Mouse (Mus musculus) hindbrain, embryonic 16.5 days (tissue): Measurements from ENCODE around the gene Trappc5. TPM values are rescaled to one million over a fixed set of nuclear protein-coding genes. Genes with fewer than 3 reads are reported as not detected.

ENCODE experiments used
- ATAC-seq: fragments of 200-750 bp; cut with Nextera tagmentation; 2 replicates; pipeline ENCODE4 v1.8.0; 2017; ENCODE audit warnings: moderate TSS enrichment, moderate library complexity
- H3K27ac ChIP-seq: fragments of 300-500 bp; sonication (generic); 2 replicates; pipeline ENCODE4 v1.5.1; 2014; ENCODE audit warnings: low read depth, mild to moderate bottlenecking, control low read depth, low read length, moderate library complexity
- H3K27me3 ChIP-seq: fragments of 300-500 bp; sonication (generic); replicated peaks from 2 replicates; pipeline ENCODE4 v1.6.1; 2014; ENCODE audit warnings: low read length; ENCODE audit not compliant: control insufficient read depth, insufficient read depth
- H3K36me3 ChIP-seq: fragments of 300-500 bp; sonication (generic); 2 replicates; pipeline ENCODE4 v1.6.1; 2014; ENCODE audit warnings: mild to moderate bottlenecking, low read length, moderate library complexity, mixed read lengths; ENCODE audit not compliant: control insufficient read depth, insufficient read depth
- H3K4me1 ChIP-seq: fragments of 300-500 bp; sonication (generic); 2 replicates; pipeline ENCODE4 v1.6.1; 2014; ENCODE audit warnings: low read depth, low read length; ENCODE audit not compliant: control insufficient read depth, insufficient read depth
- H3K4me2 ChIP-seq: fragments of 300-500 bp; sonication (generic); 2 replicates; pipeline ENCODE4 v1.6.1; 2014; ENCODE audit warnings: mild to moderate bottlenecking, low read length, control low read depth, moderate library complexity
- H3K4me3 ChIP-seq: fragments of 300-500 bp; sonication (generic); 2 replicates; pipeline ENCODE4 v1.5.1; 2014; ENCODE audit warnings: mild to moderate bottlenecking, low read length, control low read depth, moderate library complexity
- H3K9ac ChIP-seq: fragments of 300-500 bp; sonication (generic); 2 replicates; pipeline ENCODE4 v1.6.1; 2014; ENCODE audit warnings: low read depth, mild to moderate bottlenecking, control low read depth, low read length, moderate library complexity
- H3K9me3 ChIP-seq: fragments of 300-500 bp; sonication (generic); 2 replicates; pipeline ENCODE4 v1.6.1; 2014; ENCODE audit warnings: mild to moderate bottlenecking, low read length, moderate library complexity; ENCODE audit not compliant: control insufficient read depth
- WGBS: fragments of 180-500 bp; shearing (Covaris S2); extraction: QIAGEN DNeasy Blood & Tissue Kit; methylation state at CpG from one replicate; pipeline ENCODE4 v1.1.7; 2014; 5-methylcytosine and 5-hydroxymethylcytosine counted together
- polyA plus RNA-seq: library from polyadenylated mRNA; unstranded; fragments of >200 nt; fragmentation: Nextera tagmentation; extraction: Ambion mirVana; gene quantifications from 2 replicates; pipeline ENCODE4 v1.2.1, GENCODE M21; 2015

The Trappc5 gene
- polyA plus RNA-seq, 1 experiment from 2014 or later = 69.2 TPM

GRCm38 (mm10) chr8:3648268-3648667 lies 27.8 kb upstream of the Trappc5 start:
- Histone ChIP-seq H3K9me3 (no peaks in the 10 kb centered on the region), H3K27me3 (no peaks in the 10 kb centered on the region), H3K9ac (no peak overlapping the region), H3K36me3 (no peaks in the 10 kb centered on the region), H3K4me3 (no peak overlapping the region), H3K27ac (no peak overlapping the region), H3K4me2 (no peak overlapping the region), H3K4me1 (no peaks in the 10 kb centered on the region)
- WGBS = 85% methylated on average over 2 of the region's 2 CpGs
- no peak for ATAC-seq

- Histone ChIP-seq H3K4me3 (no peak overlapping the region), H3K36me3 (no peaks in the 10 kb centered on the region), H3K27ac (no peak overlapping the region), H3K9me3 (no peaks in the 10 kb centered on the region), H3K27me3 (no peaks in the 10 kb centered on the region), H3K4me1 (no peaks in the 10 kb centered on the region), H3K4me2 (no peak overlapping the region), H3K9ac (no peak overlapping the region)
- no peak for ATAC-seq
- 37% methylated on average over 1 of the region's 1 CpGs for WGBS
These were observed 27.1 kb upstream of the Trappc5 start for GRCm38 (mm10) chr8:3648990-3649389.

- no peaks in the 10 kb centered on the region for H3K27me3 ChIP-seq
- H3K4me2 ChIP-seq = no peak overlapping the region
- H3K9me3 ChIP-seq = no peaks in the 10 kb centered on the region
- H3K4me1 ChIP-seq = no peaks in the 10 kb centered on the region; the same call in 1 of the 2 replicates
- no peak overlapping the region for H3K27ac ChIP-seq
- H3K9ac ChIP-seq = no peak overlapping the region
- no peak overlapping the region for H3K4me3 ChIP-seq
- no peaks in the 10 kb centered on the region for H3K36me3 ChIP-seq
- WGBS = 73% methylated on average over 3 of the region's 3 CpGs
- ATAC-seq = no peak
These were observed 23.3 kb upstream of the Trappc5 start for GRCm38 (mm10) chr8:3652845-3653244.

- Histone ChIP-seq H3K36me3 (no peaks in the 10 kb centered on the region), H3K4me1 (no peaks in the 10 kb centered on the region; the same call in 1 of the 2 replicates), H3K4me2 (no peak overlapping the region), H3K9ac (no peak overlapping the region), H3K9me3 (no peaks in the 10 kb centered on the region), H3K27ac (no peak overlapping the region), H3K4me3 (no peak overlapping the region), H3K27me3 (no peaks in the 10 kb centered on the region)
- no peak for ATAC-seq
- WGBS = 73% methylated on average over 11 of the region's 11 CpGs
These were observed 21.2 kb upstream of the Trappc5 start for GRCm38 (mm10) chr8:3654726-3655508.

- Histone ChIP-seq H3K27ac (no peak within 1 kb of the TSS), H3K27me3 (no peaks in the 10 kb centered on the region), H3K4me2 (no peak within 1 kb of the TSS), H3K9ac (no peak within 1 kb of the TSS), H3K9me3 (no peaks in the 10 kb centered on the region), H3K4me3 (no peak within 1 kb of the TSS), H3K4me1 (no peaks in the 10 kb centered on the region; the same call in 1 of the 2 replicates), H3K36me3 (no peaks in the 10 kb centered on the region)
- ATAC-seq = no peak
- WGBS = 73% methylated on average over 3 of the region's 3 CpGs
These were observed 20.6 kb upstream of the Trappc5 start, which contains the start of gene Retn for GRCm38 (mm10) chr8:3655526-3655925. TSS of gene Retn (plus strand) at chr8:3655770.

GRCm38 (mm10) chr8:3656725-3657381 lies 19.2 kb upstream of the Trappc5 start:
- H3K4me1 ChIP-seq = no peaks in the 10 kb centered on the region; the same call in 1 of the 2 replicates
- 0 out of 2 replicates have a peak overlapping the region, but pooled peaks have one; percentile 6 for H3K4me3 ChIP-seq
- H3K9ac ChIP-seq = no peak overlapping the region
- H3K27ac ChIP-seq = no peak overlapping the region
- no peaks in the 10 kb centered on the region for H3K27me3 ChIP-seq
- no peaks in the 10 kb centered on the region for H3K36me3 ChIP-seq
- ATAC-seq = peak; percentile 76
- H3K4me2 ChIP-seq = peak overlapping the region; percentile 34
- WGBS = 26% methylated on average over 7 of the region's 7 CpGs
- no peaks in the 10 kb centered on the region for H3K9me3 ChIP-seq

GRCm38 (mm10) chr8:3660889-3661288 lies 15.2 kb upstream of the Trappc5 start:
- no peak for ATAC-seq
- Histone ChIP-seq H3K27me3 (no peaks in the 10 kb centered on the region), H3K27ac (no peak overlapping the region), H3K9me3 (no peaks in the 10 kb centered on the region), H3K4me3 (no peak overlapping the region), H3K4me2 (no peak overlapping the region), H3K9ac (no peak overlapping the region), H3K4me1 (no peaks in the 10 kb centered on the region; the same call in 1 of the 2 replicates), H3K36me3 (no peaks in the 10 kb centered on the region)
- 89% methylated on average over 8 of the region's 8 CpGs for WGBS

- Histone ChIP-seq H3K9ac (no peak overlapping the region), H3K4me3 (no peak overlapping the region), H3K27me3 (no peaks in the 10 kb centered on the region), H3K4me2 (no peak overlapping the region), H3K4me1 (no peaks in the 10 kb centered on the region), H3K27ac (no peak overlapping the region), H3K9me3 (no peaks in the 10 kb centered on the region), H3K36me3 (no peaks in the 10 kb centered on the region)
- ATAC-seq = no peak
- WGBS = 76% methylated on average over 5 of the region's 5 CpGs
These were observed 11.7 kb upstream of the Trappc5 start for GRCm38 (mm10) chr8:3664405-3664804.

GRCm38 (mm10) chr8:3665507-3665906 lies 10.6 kb upstream of the Trappc5 start, which contains the start of gene Mcemp1:
TSS of gene Mcemp1 (plus strand) at chr8:3665754.
- Histone ChIP-seq H3K36me3 (no peaks in the 10 kb centered on the region), H3K27ac (no peak within 1 kb of the TSS), H3K27me3 (no peaks in the 10 kb centered on the region), H3K9me3 (no peaks in the 10 kb centered on the region), H3K9ac (no peak within 1 kb of the TSS), H3K4me3 (no peak within 1 kb of the TSS), H3K4me1 (no peaks in the 10 kb centered on the region), H3K4me2 (no peak within 1 kb of the TSS)
- 79% methylated on average over 6 of the region's 6 CpGs for WGBS
- ATAC-seq = no peak
